Mouse (Mus musculus): Measurements from ENCODE around the gene Oxsm. TPM values are rescaled to one million over a fixed set of nuclear protein-coding genes. Genes with fewer than 3 reads are reported as not detected.

Oxsm gene
- polyA plus RNA-seq, 1 experiment: 1.0 TPM

DNA sequence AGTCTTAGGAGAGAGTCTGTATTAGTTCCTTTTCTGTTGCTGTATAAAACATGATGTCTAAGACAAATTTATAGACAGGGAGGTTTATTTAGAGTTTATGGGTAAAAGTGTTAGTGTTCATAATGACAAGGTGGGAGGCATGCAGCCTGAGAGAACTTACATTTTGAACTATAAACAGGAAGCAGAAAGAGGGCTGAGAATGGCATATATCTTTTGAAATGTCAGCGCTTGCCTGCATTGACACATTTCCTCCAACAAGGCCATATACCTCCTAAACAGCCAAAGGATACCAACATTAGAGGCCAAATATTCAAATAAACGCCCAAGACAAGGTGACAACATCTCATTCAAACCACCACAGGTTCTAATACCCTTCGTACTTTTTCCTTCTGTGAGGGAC lies 12.3 kb upstream of the Oxsm start:
- peaks cover 26% of the 10 kb centered on the region; the same call in 1 of the 2 replicates for H3K4me1 ChIP-seq
- no peak overlapping the region for H3K4me3 ChIP-seq (replicated peaks)
- H3K36me3 ChIP-seq (replicated peaks; ENCODE audit: low read length): peaks cover 83% of the 10 kb centered on the region
- no peaks in the 10 kb centered on the region for H3K9me3 ChIP-seq
- no peaks in the 10 kb centered on the region for H3K27me3 ChIP-seq (replicated peaks)
- TF ChIP-seq GATA1 (IDR thresholded peaks at IDR 0.05; ENCODE audit: borderline replicate concordance, low read length) (no peak), FLI1 (IDR thresholded peaks at IDR 0.05; ENCODE audit: low read length) (no peak)

DNA sequence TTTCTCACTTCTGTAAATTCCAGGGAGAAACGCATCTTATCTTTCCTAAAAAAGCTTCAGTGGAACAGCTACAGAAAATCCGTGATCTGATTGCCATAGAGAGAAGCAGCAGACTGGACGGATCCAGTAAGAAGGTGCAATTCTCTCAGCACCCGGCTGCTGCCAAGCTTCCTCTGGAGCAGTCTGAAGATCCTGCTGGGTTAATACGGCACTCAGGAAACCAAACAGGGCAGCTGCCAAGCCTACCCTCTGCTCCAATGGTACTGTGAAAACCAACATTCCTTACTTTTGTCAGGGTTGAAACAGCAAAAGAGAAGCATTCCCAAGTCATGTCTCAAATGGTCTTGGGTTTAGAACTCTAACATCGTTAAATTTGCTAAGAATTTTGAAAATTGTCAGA lies 10.9 kb upstream of the Oxsm start:
- H3K36me3 ChIP-seq (replicated peaks; ENCODE audit: low read length): peaks cover 85% of the 10 kb centered on the region
- H3K4me3 ChIP-seq (replicated peaks): no peak overlapping the region
- H3K9me3 ChIP-seq: no peaks in the 10 kb centered on the region
- peaks cover 39% of the 10 kb centered on the region for H3K4me1 ChIP-seq
- H3K27me3 ChIP-seq (replicated peaks): no peaks in the 10 kb centered on the region
- TF ChIP-seq GATA1 (IDR thresholded peaks at IDR 0.05; ENCODE audit: borderline replicate concordance, low read length) (no peak), FLI1 (IDR thresholded peaks at IDR 0.05; ENCODE audit: low read length) (no peak)

DNA sequence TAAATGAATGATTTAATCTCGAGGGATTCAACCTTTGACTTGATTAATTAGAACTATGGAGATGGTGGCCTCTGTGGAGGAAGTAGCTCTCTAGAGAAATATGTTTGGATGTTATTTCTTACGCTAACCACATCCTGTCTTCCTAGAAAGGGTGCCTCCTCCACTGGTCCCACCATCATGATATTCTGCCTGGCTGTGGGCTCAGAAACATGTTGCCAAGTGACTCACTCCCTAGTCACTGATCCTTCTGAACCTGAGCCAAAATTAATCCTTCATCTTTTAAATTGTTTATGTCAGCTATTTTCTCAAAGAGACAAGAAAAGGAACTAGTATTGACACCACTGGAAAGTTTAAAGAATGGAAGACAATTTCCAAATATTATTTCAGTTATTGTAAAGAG lies 6.6 kb upstream of the Oxsm start:
- H3K9me3 ChIP-seq: no peaks in the 10 kb centered on the region
- peaks cover 71% of the 10 kb centered on the region for H3K4me1 ChIP-seq
- no peaks in the 10 kb centered on the region for H3K27me3 ChIP-seq (replicated peaks)
- peaks cover 67% of the 10 kb centered on the region for H3K36me3 ChIP-seq (replicated peaks; ENCODE audit: low read length)
- no peak for TF ChIP-seq GATA1 (IDR thresholded peaks at IDR 0.05; ENCODE audit: borderline replicate concordance, low read length)
- no peak for TF ChIP-seq FLI1 (IDR thresholded peaks at IDR 0.05; ENCODE audit: low read length)
- H3K4me3 ChIP-seq (replicated peaks): peak overlapping the region; percentile 48

DNA sequence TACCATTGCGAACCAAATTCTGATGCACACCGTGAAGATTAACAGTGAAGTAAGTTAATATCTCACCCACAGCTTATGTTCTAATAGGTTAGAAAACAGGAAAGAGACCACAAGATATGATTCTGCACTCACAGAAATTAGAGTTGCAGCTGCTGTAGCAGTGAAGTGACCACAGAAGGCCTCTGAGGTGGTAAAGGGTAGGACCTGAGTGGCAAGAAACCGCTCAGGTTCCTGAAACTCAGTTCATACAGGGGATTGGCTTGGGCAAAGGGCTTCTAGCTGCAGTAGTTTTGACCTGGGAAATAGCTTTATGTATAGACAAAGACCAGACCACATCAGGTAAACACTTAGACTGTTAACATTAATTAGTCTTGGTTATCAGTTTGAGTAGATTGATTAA lies 6.1 kb upstream of the Oxsm start:
- Histone ChIP-seq H3K36me3 (replicated peaks; ENCODE audit: low read length) (peaks cover 62% of the 10 kb centered on the region), H3K27me3 (replicated peaks) (no peaks in the 10 kb centered on the region), H3K4me1 (peaks cover 75% of the 10 kb centered on the region), H3K9me3 (no peaks in the 10 kb centered on the region), H3K4me3 (replicated peaks) (no peak overlapping the region)
- TF ChIP-seq FLI1 (IDR thresholded peaks at IDR 0.05; ENCODE audit: low read length): no peak
- TF ChIP-seq GATA1 (IDR thresholded peaks at IDR 0.05; ENCODE audit: borderline replicate concordance, low read length): no peak

DNA sequence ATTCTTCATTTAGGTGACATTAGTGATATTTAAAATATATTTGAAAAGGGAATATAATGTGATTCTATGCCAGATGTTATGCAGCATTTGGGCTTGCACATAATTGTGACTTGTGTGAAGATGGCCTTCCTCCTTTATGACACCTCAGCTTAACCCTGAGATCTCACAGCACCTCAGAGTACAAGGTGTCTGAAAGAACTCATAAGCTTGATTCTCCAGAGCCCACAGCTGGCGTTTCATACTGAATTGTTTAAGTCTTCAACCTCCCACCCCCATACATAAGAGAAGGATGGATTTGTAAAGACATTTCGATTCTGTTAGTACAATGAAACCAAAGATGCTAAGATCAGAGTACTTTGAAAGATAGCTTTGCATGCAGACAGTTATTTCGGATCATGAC lies 491 bp upstream of the Oxsm start:
- H3K9me3 ChIP-seq: no peaks in the 10 kb centered on the region
- peaks cover 24% of the 10 kb centered on the region for H3K36me3 ChIP-seq (replicated peaks; ENCODE audit: low read length)
- H3K4me3 ChIP-seq (replicated peaks): peak overlapping the region; percentile 95
- peaks cover 79% of the 10 kb centered on the region for H3K4me1 ChIP-seq
- TF ChIP-seq GATA1 (IDR thresholded peaks at IDR 0.05; ENCODE audit: borderline replicate concordance, low read length) (no peak), FLI1 (IDR thresholded peaks at IDR 0.05; ENCODE audit: low read length) (no peak)
- H3K27me3 ChIP-seq (replicated peaks): no peaks in the 10 kb centered on the region

DNA sequence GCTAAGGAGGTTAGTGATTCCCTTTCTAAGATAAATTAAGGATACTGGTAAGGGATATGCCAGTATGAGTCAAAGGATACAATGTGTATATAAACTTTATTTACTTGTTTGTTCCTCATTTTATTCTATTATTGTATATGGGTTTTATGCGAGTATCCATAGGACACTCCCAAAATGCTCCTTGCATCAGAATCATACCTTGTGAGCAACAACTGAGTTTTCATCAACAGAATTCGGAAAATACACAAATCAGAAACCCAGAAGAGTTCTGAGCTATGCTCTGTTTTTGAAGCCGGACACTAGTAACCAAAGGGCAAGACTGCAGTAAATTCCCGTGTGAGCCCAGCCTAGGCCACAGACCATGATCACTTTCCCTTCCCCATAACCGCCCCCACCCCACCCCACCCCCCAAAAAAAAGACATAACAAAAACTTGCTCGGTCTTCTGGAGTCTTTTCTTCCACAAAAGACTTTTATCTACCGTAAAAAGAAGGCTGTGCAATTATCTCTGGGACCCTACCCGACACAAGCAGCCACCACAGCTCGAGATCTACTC lies 928 bp downstream of the Oxsm start:
- Histone ChIP-seq H3K4me1 (peaks cover 81% of the 10 kb centered on the region), H3K4me3 (replicated peaks) (peak overlapping the region; percentile 95)
- TF ChIP-seq FLI1 (IDR thresholded peaks at IDR 0.05; ENCODE audit: low read length): no peak
- no peak for TF ChIP-seq GATA1 (IDR thresholded peaks at IDR 0.05; ENCODE audit: borderline replicate concordance, low read length)

DNA sequence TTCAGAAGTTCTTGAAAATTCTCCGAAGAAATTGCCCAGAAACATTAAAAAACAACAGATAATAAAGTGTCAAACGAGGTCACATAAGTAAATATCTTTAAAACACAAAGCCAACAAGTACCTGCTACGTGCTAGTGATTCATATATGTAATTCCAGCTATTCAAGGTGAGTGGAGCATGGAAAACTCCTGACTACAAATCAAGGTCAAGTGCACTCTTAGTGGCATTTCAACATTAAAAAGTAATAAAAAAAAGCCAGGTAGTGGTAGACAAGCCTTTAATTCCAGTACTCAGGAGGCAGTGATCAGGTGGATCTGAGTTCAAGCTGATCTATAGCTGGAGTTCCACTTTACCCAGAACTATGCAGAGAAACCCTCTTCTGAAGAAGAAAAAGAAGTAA lies 1.5 kb downstream of the Oxsm start:
- Histone ChIP-seq H3K27me3 (replicated peaks) (no peaks in the 10 kb centered on the region), H3K4me1 (peaks cover 76% of the 10 kb centered on the region), H3K9me3 (no peaks in the 10 kb centered on the region), H3K36me3 (replicated peaks; ENCODE audit: low read length) (peaks cover 13% of the 10 kb centered on the region), H3K4me3 (replicated peaks) (peak overlapping the region; percentile 95)
- TF ChIP-seq GATA1 (IDR thresholded peaks at IDR 0.05; ENCODE audit: borderline replicate concordance, low read length): no peak
- TF ChIP-seq FLI1 (IDR thresholded peaks at IDR 0.05; ENCODE audit: low read length): no peak

More for the DNA sequence above, 928 bp downstream of the Oxsm start:
- H3K9me3 ChIP-seq: no peaks in the 10 kb centered on the region
- H3K27me3 ChIP-seq (replicated peaks): no peaks in the 10 kb centered on the region
- H3K36me3 ChIP-seq (replicated peaks; ENCODE audit: low read length): peaks cover 13% of the 10 kb centered on the region

DNA sequence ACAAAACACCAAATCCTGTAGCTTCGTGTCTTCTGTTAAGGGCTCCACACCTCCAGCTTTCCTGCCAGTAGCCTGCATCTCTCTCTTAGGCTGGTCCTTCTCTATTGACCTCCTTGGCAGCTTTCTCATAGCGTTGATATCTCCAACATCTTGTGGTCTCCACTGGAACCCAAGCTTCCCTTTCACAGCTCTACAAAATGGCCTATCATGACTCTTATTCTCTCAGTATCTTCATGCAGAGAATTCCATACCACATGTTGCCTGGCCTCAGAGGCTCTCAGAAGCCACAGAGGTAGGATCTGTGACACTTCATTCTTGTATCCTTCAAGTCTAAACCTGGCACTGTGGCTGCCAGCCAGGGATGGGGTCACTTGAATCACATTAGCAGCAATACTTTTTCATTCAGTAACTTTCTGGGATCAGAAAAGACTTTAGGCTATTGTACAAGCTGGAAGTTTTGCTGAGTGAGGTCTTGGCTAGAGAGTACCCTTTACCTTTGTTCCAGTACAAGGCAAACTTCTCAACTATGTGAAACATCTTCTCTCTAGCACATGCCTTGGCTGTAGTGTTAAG lies 3.2 kb downstream of the Oxsm start:
- no peak for TF ChIP-seq GATA1 (IDR thresholded peaks at IDR 0.05; ENCODE audit: borderline replicate concordance, low read length)
- no peak for TF ChIP-seq FLI1 (IDR thresholded peaks at IDR 0.05; ENCODE audit: low read length)
- H3K4me3 ChIP-seq (replicated peaks): no peak overlapping the region
- peaks cover 72% of the 10 kb centered on the region for H3K4me1 ChIP-seq
- no peaks in the 10 kb centered on the region for H3K27me3 ChIP-seq (replicated peaks)
- peaks cover 21% of the 10 kb centered on the region for H3K36me3 ChIP-seq (replicated peaks; ENCODE audit: low read length)
- H3K9me3 ChIP-seq: no peaks in the 10 kb centered on the region

DNA sequence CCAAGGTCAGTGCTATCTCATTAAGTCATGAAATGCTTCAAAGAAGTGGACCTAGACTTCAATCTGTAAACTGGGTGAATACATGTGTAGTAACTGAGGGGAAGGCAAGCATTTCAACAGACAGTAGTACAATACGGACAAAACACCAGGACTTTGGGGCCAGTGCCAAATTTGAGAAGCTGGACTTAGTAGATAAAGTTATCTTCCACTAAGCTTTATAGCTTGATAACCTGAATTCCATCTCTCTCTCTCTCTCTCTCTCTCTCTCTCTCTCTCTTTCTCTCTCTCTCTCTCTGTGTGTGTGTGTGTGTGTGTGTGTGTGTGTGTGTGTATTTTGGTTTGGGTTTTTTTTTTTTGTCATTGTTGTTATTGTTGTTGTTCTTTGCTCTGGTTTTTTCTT lies 4.5 kb downstream of the Oxsm start:
- TF ChIP-seq FLI1 (IDR thresholded peaks at IDR 0.05; ENCODE audit: low read length) (no peak), GATA1 (IDR thresholded peaks at IDR 0.05; ENCODE audit: borderline replicate concordance, low read length) (no peak)
- H3K4me3 ChIP-seq (replicated peaks): no peak overlapping the region

DNA sequence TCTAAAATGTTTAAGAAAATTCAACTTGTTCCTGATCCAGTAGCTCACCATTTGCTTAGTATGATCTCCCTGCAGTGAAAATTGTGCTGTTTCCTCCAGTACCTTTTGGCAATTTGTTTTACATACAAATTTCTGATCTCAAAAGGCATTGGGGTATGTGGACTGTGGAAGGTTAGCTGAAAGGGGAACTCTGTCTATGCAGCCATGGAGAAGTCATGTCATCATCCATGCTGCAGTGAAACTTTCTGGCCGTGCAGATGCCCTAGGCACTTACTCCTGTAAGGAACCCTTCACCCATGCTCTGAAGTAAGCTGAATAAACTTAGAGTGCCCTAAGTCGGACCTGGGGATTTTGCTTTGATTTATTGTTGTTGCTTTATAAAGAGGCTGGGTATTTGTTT lies 5.2 kb downstream of the Oxsm start:
- Histone ChIP-seq H3K9me3 (no peaks in the 10 kb centered on the region), H3K4me3 (replicated peaks) (peak overlapping the region; percentile 76), H3K36me3 (replicated peaks; ENCODE audit: low read length) (peaks cover 41% of the 10 kb centered on the region), H3K4me1 (peaks cover 66% of the 10 kb centered on the region), H3K27me3 (replicated peaks) (no peaks in the 10 kb centered on the region)
- no peak for TF ChIP-seq FLI1 (IDR thresholded peaks at IDR 0.05; ENCODE audit: low read length)
- TF ChIP-seq GATA1 (IDR thresholded peaks at IDR 0.05; ENCODE audit: borderline replicate concordance, low read length): no peak

More for the DNA sequence above, 4.5 kb downstream of the Oxsm start:
- Histone ChIP-seq H3K27me3 (replicated peaks) (no peaks in the 10 kb centered on the region), H3K9me3 (no peaks in the 10 kb centered on the region), H3K36me3 (replicated peaks; ENCODE audit: low read length) (peaks cover 33% of the 10 kb centered on the region), H3K4me1 (peaks cover 60% of the 10 kb centered on the region)
